Mouse (Mus musculus): ENCODE data around the gene App. TPM values are rescaled to one million over a fixed set of nuclear protein-coding genes. Genes with fewer than 3 reads are reported as not detected.

App gene
- polyA plus RNA-seq, 1 experiment, result 8.9 TPM

GRCm38 (mm10) chr16:85171976-85172570 is 1.5 kb downstream of the App start:
- H3K9me3 ChIP-seq, result peaks cover 7% of the 10 kb centered on the region; the same call in 1 of the 2 replicates
- peaks cover 17% of the 10 kb centered on the region for H3K4me1 ChIP-seq
- TF ChIP-seq FLI1 (IDR thresholded peaks at IDR 0.05; ENCODE audit: low read length) (no peak), GATA1 (IDR thresholded peaks at IDR 0.05; ENCODE audit: borderline replicate concordance, low read length) (no peak)
- H3K27me3 ChIP-seq (replicated peaks), result peaks cover 35% of the 10 kb centered on the region
- H3K4me3 ChIP-seq (replicated peaks), result peak overlapping the region; percentile 95
- H3K36me3 ChIP-seq (replicated peaks; ENCODE audit: low read length), result no peaks in the 10 kb centered on the region

- Histone ChIP-seq H3K4me3 (replicated peaks) (no peak overlapping the region), H3K4me1 (peaks cover 17% of the 10 kb centered on the region), H3K9me3 (peaks cover 7% of the 10 kb centered on the region; the same call in 1 of the 2 replicates), H3K36me3 (replicated peaks; ENCODE audit: low read length) (no peaks in the 10 kb centered on the region), H3K27me3 (replicated peaks) (peaks cover 35% of the 10 kb centered on the region)
- TF ChIP-seq GATA1 (IDR thresholded peaks at IDR 0.05; ENCODE audit: borderline replicate concordance, low read length) (no peak), FLI1 (IDR thresholded peaks at IDR 0.05; ENCODE audit: low read length) (no peak)
These were observed 2.6 kb downstream of the App start for GRCm38 (mm10) chr16:85170826-85171510.

GRCm38 (mm10) chr16:85168821-85169220 is 4.7 kb downstream of the App start:
- Histone ChIP-seq H3K4me3 (replicated peaks) (no peak overlapping the region), H3K36me3 (replicated peaks; ENCODE audit: low read length) (no peaks in the 10 kb centered on the region), H3K4me1 (peaks cover 16% of the 10 kb centered on the region), H3K27me3 (replicated peaks) (peaks cover 28% of the 10 kb centered on the region), H3K9me3 (no peaks in the 10 kb centered on the region)
- no peak for TF ChIP-seq GATA1 (IDR thresholded peaks at IDR 0.05; ENCODE audit: borderline replicate concordance, low read length)
- TF ChIP-seq FLI1 (IDR thresholded peaks at IDR 0.05; ENCODE audit: low read length), result no peak

- no peaks in the 10 kb centered on the region for H3K9me3 ChIP-seq
- TF ChIP-seq FLI1 (IDR thresholded peaks at IDR 0.05; ENCODE audit: low read length) (no peak), GATA1 (IDR thresholded peaks at IDR 0.05; ENCODE audit: borderline replicate concordance, low read length) (no peak)
- no peak overlapping the region for H3K4me3 ChIP-seq (replicated peaks)
- H3K36me3 ChIP-seq (replicated peaks; ENCODE audit: low read length), result no peaks in the 10 kb centered on the region
- peaks cover 5% of the 10 kb centered on the region for H3K27me3 ChIP-seq (replicated peaks)
- H3K4me1 ChIP-seq, result no peaks in the 10 kb centered on the region
These were observed 7.4 kb downstream of the App start for GRCm38 (mm10) chr16:85166205-85166604.

- TF ChIP-seq FLI1 (IDR thresholded peaks at IDR 0.05; ENCODE audit: low read length) (no peak), GATA1 (IDR thresholded peaks at IDR 0.05; ENCODE audit: borderline replicate concordance, low read length) (no peak)
- H3K36me3 ChIP-seq (replicated peaks; ENCODE audit: low read length), result no peaks in the 10 kb centered on the region
- H3K4me3 ChIP-seq (replicated peaks), result no peak overlapping the region
- no peaks in the 10 kb centered on the region for H3K4me1 ChIP-seq
- H3K9me3 ChIP-seq, result no peaks in the 10 kb centered on the region
- H3K27me3 ChIP-seq (replicated peaks), result no peaks in the 10 kb centered on the region
These were observed 7.9 kb downstream of the App start for GRCm38 (mm10) chr16:85165631-85166030.

GRCm38 (mm10) chr16:85165177-85165576 is 8.4 kb downstream of the App start:
- Histone ChIP-seq H3K36me3 (replicated peaks; ENCODE audit: low read length) (no peaks in the 10 kb centered on the region), H3K9me3 (no peaks in the 10 kb centered on the region), H3K27me3 (replicated peaks) (no peaks in the 10 kb centered on the region), H3K4me1 (no peaks in the 10 kb centered on the region), H3K4me3 (replicated peaks) (no peak overlapping the region)
- TF ChIP-seq GATA1 (IDR thresholded peaks at IDR 0.05; ENCODE audit: borderline replicate concordance, low read length) (no peak), FLI1 (IDR thresholded peaks at IDR 0.05; ENCODE audit: low read length) (no peak)

- Histone ChIP-seq H3K9me3 (no peaks in the 10 kb centered on the region), H3K27me3 (replicated peaks) (no peaks in the 10 kb centered on the region), H3K4me1 (no peaks in the 10 kb centered on the region), H3K4me3 (replicated peaks) (no peak overlapping the region), H3K36me3 (replicated peaks; ENCODE audit: low read length) (no peaks in the 10 kb centered on the region)
- no peak for TF ChIP-seq GATA1 (IDR thresholded peaks at IDR 0.05; ENCODE audit: borderline replicate concordance, low read length)
- no peak for TF ChIP-seq FLI1 (IDR thresholded peaks at IDR 0.05; ENCODE audit: low read length)
These were observed 10.8 kb downstream of the App start for GRCm38 (mm10) chr16:85162779-85163178.

- no peaks in the 10 kb centered on the region for H3K36me3 ChIP-seq (replicated peaks; ENCODE audit: low read length)
- H3K4me3 ChIP-seq (replicated peaks), result no peak overlapping the region
- H3K27me3 ChIP-seq (replicated peaks), result no peaks in the 10 kb centered on the region
- TF ChIP-seq GATA1 (IDR thresholded peaks at IDR 0.05; ENCODE audit: borderline replicate concordance, low read length) (no peak), FLI1 (IDR thresholded peaks at IDR 0.05; ENCODE audit: low read length) (no peak)
- H3K4me1 ChIP-seq, result no peaks in the 10 kb centered on the region
- H3K9me3 ChIP-seq, result peaks cover 3% of the 10 kb centered on the region; the same call in 1 of the 2 replicates
These were observed 13.4 kb downstream of the App start for GRCm38 (mm10) chr16:85160140-85160539.

- H3K4me3 ChIP-seq (replicated peaks), result no peak overlapping the region
- H3K9me3 ChIP-seq, result peaks cover 7% of the 10 kb centered on the region
- no peaks in the 10 kb centered on the region for H3K27me3 ChIP-seq (replicated peaks)
- no peak for TF ChIP-seq GATA1 (IDR thresholded peaks at IDR 0.05; ENCODE audit: borderline replicate concordance, low read length)
- TF ChIP-seq FLI1 (IDR thresholded peaks at IDR 0.05; ENCODE audit: low read length), result no peak
- no peaks in the 10 kb centered on the region for H3K36me3 ChIP-seq (replicated peaks; ENCODE audit: low read length)
- no peaks in the 10 kb centered on the region for H3K4me1 ChIP-seq
These were observed 15.6 kb downstream of the App start for GRCm38 (mm10) chr16:85157796-85158546.

GRCm38 (mm10) chr16:85157156-85157555 is 16.4 kb downstream of the App start:
- Histone ChIP-seq H3K4me1 (no peaks in the 10 kb centered on the region), H3K36me3 (replicated peaks; ENCODE audit: low read length) (no peaks in the 10 kb centered on the region), H3K4me3 (replicated peaks) (no peak overlapping the region), H3K27me3 (replicated peaks) (no peaks in the 10 kb centered on the region), H3K9me3 (peaks cover 12% of the 10 kb centered on the region)
- TF ChIP-seq GATA1 (IDR thresholded peaks at IDR 0.05; ENCODE audit: borderline replicate concordance, low read length) (no peak), FLI1 (IDR thresholded peaks at IDR 0.05; ENCODE audit: low read length) (no peak)

Data from megakaryocyte, embryonic 14.5 days (primary cell).